Mouse (Mus musculus) neural tube, embryonic 14.5 days (tissue): ENCODE results near the gene Ip6k3. TPM values are rescaled to one million over a fixed set of nuclear protein-coding genes. Genes with fewer than 3 reads are reported as not detected.

Source experiments
- ATAC-seq: fragments of 200-750 bp; cut with Nextera tagmentation; 2 replicates; pipeline ENCODE4 v1.8.0; 2017; ENCODE audit warnings: low read depth, mild to moderate bottlenecking, moderate TSS enrichment, moderate library complexity
- H3K27ac ChIP-seq: fragments of 300-500 bp; sonication (generic); 2 replicates; pipeline ENCODE4 v1.5.1; 2014; ENCODE audit warnings: low read depth, mild to moderate bottlenecking, control low read depth, low read length, moderate library complexity, mixed read lengths
- H3K27me3 ChIP-seq: fragments of 300-500 bp; sonication (generic); 2 replicates; pipeline ENCODE4 v1.6.1; 2014; ENCODE audit warnings: low read length; ENCODE audit not compliant: control insufficient read depth, insufficient read depth
- H3K36me3 ChIP-seq: fragments of 300-500 bp; sonication (generic); 2 replicates; pipeline ENCODE4 v1.6.1; 2014; ENCODE audit warnings: low read length, mixed read lengths; ENCODE audit not compliant: control insufficient read depth, insufficient read depth
- H3K4me1 ChIP-seq: fragments of 300-500 bp; sonication (generic); 2 replicates; pipeline ENCODE4 v1.6.1; 2014; ENCODE audit warnings: low read length; ENCODE audit not compliant: control insufficient read depth, insufficient read depth
- H3K4me2 ChIP-seq: fragments of 300-500 bp; sonication (generic); 2 replicates; pipeline ENCODE4 v1.6.1; 2014; ENCODE audit warnings: mild to moderate bottlenecking, low read depth, low read length, control low read depth
- H3K4me3 ChIP-seq: fragments of 300-500 bp; sonication (generic); 2 replicates; pipeline ENCODE4 v1.5.1; 2014; ENCODE audit warnings: low read depth, low read length, control low read depth, mixed read lengths
- H3K9ac ChIP-seq: fragments of 300-500 bp; sonication (generic); replicated peaks from 2 replicates; pipeline ENCODE4 v1.6.1; 2014; ENCODE audit warnings: low read depth, mild to moderate bottlenecking, control low read depth, low read length, mixed read lengths
- H3K9me3 ChIP-seq: fragments of 300-500 bp; sonication (generic); 2 replicates; pipeline ENCODE4 v1.6.1; 2016; ENCODE audit warnings: low read length; ENCODE audit not compliant: control insufficient read depth
- WGBS: fragments of 180-500 bp; shearing (Covaris S2); extraction: QIAGEN DNeasy Blood & Tissue Kit; methylation state at CpG from one replicate; pipeline ENCODE4 v1.1.7; 2014; 5-methylcytosine and 5-hydroxymethylcytosine counted together
- polyA plus RNA-seq: library from polyadenylated mRNA; unstranded; fragments of >200 nt; fragmentation: Nextera tagmentation; extraction: Ambion mirVana; gene quantifications from 2 replicates; pipeline ENCODE4 v1.2.1, GENCODE M21; 2014

The Ip6k3 gene
- polyA plus RNA-seq, 1 experiment from 2014 or later = 0.62 TPM

- ATAC-seq = peak; percentile 54
- no peak overlapping the region for H3K9ac ChIP-seq
These were observed 2.4 kb downstream of the Ip6k3 start for GRCm38 (mm10) chr17:27165054-27165773.

GRCm38 (mm10) chr17:27160905-27161304 is 6.7 kb downstream of the Ip6k3 start:
- 71% methylated on average over 4 of the region's 4 CpGs for WGBS
- H3K27me3 ChIP-seq = no peaks in the 10 kb centered on the region
- H3K4me2 ChIP-seq = no peak overlapping the region
- H3K9me3 ChIP-seq = no peaks in the 10 kb centered on the region
- H3K4me1 ChIP-seq = peaks cover 10% of the 10 kb centered on the region; the same call in 1 of the 2 replicates
- ATAC-seq = no peak
- no peaks in the 10 kb centered on the region for H3K36me3 ChIP-seq
- H3K27ac ChIP-seq = no peak overlapping the region
- H3K4me3 ChIP-seq = no peak overlapping the region
- H3K9ac ChIP-seq = no peak overlapping the region

More at GRCm38 (mm10) chr17:27165054-27165773, 2.4 kb downstream of the Ip6k3 start:
- WGBS = 36% methylated on average over 8 of the region's 8 CpGs
- Histone ChIP-seq H3K36me3 (no peaks in the 10 kb centered on the region), H3K27ac (0 out of 2 replicates have a peak overlapping the region, but pooled peaks have one; percentile 23), H3K9me3 (no peaks in the 10 kb centered on the region), H3K4me2 (0 out of 2 replicates have a peak overlapping the region, but pooled peaks have one; percentile 4), H3K27me3 (no peaks in the 10 kb centered on the region), H3K4me3 (no peak overlapping the region), H3K4me1 (peaks cover 10% of the 10 kb centered on the region; the same call in 1 of the 2 replicates)

DNA sequence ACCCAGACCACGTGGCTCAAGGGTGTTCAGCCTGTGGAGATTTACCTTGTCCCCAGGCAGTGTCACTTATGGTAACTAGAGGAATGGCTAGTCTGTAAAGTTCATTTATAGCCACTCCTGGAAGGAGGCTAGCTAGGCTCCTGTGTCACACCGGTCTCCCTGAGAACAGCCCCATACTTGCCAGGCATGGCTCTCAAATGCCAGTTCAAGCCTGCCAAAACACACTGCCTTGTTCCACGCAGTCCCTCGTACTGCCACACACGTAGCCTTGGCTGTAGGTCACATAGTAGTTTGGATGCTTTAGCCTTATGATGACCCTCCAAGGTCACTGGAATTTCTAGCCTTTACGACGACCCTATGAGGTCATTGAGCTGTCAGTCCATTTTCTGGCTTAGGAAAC is 8.4 kb downstream of the Ip6k3 start:
- Histone ChIP-seq H3K27ac (no peak overlapping the region), H3K4me3 (no peak overlapping the region), H3K27me3 (no peaks in the 10 kb centered on the region), H3K36me3 (no peaks in the 10 kb centered on the region), H3K4me1 (peaks cover 6% of the 10 kb centered on the region; the same call in 1 of the 2 replicates), H3K9me3 (no peaks in the 10 kb centered on the region), H3K9ac (no peak overlapping the region), H3K4me2 (no peak overlapping the region)
- ATAC-seq = no peak
- WGBS = 83% methylated on average over 7 of the region's 7 CpGs

DNA sequence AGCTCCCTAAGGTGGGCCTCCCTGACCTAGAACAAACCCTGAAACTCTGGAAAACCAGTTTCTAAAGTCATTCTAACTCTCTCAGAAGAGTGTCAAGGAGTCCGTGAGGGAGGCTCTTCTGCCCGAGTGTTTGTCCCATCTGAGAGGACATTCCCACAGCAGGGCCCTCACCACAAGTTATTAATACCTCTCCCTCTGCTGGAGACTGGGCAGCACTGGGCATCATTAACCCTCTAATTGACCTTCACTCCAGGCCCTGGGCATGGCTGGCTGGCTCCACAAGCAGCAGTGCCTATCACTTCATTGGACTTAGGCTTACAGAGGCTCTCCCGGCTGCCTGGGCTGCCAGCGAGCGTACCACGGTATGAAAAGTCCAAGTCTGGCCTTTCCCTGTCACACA is 9.2 kb downstream of the Ip6k3 start:
- H3K27me3 ChIP-seq = no peaks in the 10 kb centered on the region
- H3K4me3 ChIP-seq = no peak overlapping the region
- no peak for ATAC-seq
- no peak overlapping the region for H3K4me2 ChIP-seq
- H3K27ac ChIP-seq = no peak overlapping the region
- WGBS = 91% methylated on average over 6 of the region's 6 CpGs
- H3K36me3 ChIP-seq = no peaks in the 10 kb centered on the region
- no peak overlapping the region for H3K9ac ChIP-seq
- peaks cover 10% of the 10 kb centered on the region; the same call in 1 of the 2 replicates for H3K4me1 ChIP-seq
- no peaks in the 10 kb centered on the region for H3K9me3 ChIP-seq

DNA sequence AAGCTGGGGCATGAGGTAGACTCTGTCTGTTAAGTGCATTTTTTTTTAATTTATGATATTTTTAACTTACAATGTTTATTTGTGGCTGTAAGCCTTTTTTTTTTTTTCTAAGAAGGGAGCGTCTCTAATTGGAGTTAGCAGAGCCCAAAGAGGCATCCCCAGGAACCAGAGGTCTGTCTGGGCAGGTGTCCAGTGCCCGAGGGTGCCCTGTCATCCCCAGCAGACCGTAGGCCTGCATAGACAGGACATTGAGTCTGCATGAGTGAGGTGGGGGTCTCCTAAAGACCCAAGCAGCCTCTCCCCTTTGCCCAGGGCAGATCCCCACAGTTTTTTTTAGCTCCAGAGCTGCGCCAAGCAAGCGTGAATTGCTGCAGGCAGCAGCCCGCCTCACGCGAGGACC is 11.8 kb downstream of the Ip6k3 start:
- Histone ChIP-seq H3K4me2 (no peak overlapping the region), H3K36me3 (no peaks in the 10 kb centered on the region), H3K4me1 (peaks cover 8% of the 10 kb centered on the region; the same call in 1 of the 2 replicates), H3K4me3 (no peak overlapping the region), H3K9ac (no peak overlapping the region), H3K27me3 (no peaks in the 10 kb centered on the region), H3K27ac (no peak overlapping the region), H3K9me3 (no peaks in the 10 kb centered on the region)
- 63% methylated on average over 8 of the region's 8 CpGs for WGBS
- no peak for ATAC-seq

DNA sequence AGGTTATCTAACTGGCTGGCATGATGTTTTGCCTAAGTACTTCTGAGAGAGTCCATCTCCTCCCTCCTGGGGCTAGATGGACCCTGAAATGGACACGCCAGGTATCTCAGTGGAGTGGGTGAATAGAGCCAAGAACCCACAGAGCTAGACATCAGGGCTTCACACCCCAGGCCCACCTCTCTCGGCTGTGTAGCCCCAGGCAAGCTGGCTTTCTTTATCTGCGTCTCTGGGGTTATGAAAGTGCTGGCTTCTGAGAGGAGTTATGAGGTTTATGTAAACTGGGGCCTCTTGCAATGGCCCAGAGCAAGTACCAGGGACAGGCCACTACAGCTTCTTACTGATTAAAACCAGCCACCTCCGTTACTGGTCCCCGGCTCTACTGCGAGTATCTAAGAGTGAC is 12.7 kb downstream of the Ip6k3 start:
- Histone ChIP-seq H3K4me2 (no peak overlapping the region), H3K9ac (no peak overlapping the region), H3K27ac (no peak overlapping the region), H3K4me3 (no peak overlapping the region), H3K36me3 (no peaks in the 10 kb centered on the region), H3K9me3 (no peaks in the 10 kb centered on the region), H3K27me3 (no peaks in the 10 kb centered on the region), H3K4me1 (peaks cover 11% of the 10 kb centered on the region; the same call in 1 of the 2 replicates)
- WGBS = 75% methylated on average over 6 of the region's 6 CpGs
- no peak for ATAC-seq

GRCm38 (mm10) chr17:27154256-27154655 is 13.3 kb downstream of the Ip6k3 start:
- Histone ChIP-seq H3K9ac (no peak overlapping the region), H3K4me3 (no peak overlapping the region), H3K27ac (no peak overlapping the region), H3K27me3 (no peaks in the 10 kb centered on the region), H3K4me1 (peaks cover 11% of the 10 kb centered on the region; the same call in 1 of the 2 replicates), H3K36me3 (no peaks in the 10 kb centered on the region), H3K9me3 (no peaks in the 10 kb centered on the region), H3K4me2 (no peak overlapping the region)
- no peak for ATAC-seq
- 82% methylated on average over 14 of the region's 14 CpGs for WGBS

- no peak overlapping the region for H3K27ac ChIP-seq
- 59% methylated on average over 9 of the region's 9 CpGs for WGBS
- peaks cover 13% of the 10 kb centered on the region; the same call in 1 of the 2 replicates for H3K4me1 ChIP-seq
These were observed 13.8 kb downstream of the Ip6k3 start for GRCm38 (mm10) chr17:27153773-27154193.

DNA sequence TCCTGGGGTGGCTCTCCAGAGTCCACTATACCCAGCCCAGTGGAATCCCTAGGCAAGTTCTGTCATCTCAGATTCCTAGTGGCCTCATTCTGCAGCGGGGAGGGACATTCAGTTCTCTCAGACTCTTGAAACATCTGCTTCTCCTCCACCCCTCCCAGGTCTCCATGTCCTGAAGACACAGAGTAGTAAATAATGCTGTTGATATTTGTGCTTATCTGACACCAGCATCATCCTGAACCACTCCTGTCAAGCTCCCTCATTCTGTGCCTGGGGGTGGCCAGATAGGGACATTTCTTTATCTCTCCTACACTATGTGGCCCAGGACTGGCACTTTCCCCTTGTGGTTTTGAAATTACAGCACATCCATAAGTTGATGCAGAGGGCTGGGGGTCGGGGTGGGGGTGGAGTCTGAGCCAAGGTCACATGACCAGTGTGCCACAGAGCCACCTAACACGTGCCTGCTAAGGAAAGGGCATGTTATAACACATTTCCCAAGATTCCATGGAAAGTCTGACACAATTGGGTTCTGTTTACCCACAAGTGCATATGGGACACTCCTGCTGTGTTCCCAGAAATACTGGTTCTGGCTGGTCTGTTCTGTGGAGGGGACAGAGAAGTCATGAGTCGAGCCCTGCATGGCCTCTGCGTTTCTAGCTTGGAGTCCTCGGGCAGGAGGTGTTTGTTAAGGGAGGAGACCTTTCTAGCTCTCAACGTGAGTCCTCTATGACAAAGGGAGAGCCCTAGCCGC is 14.4 kb downstream of the Ip6k3 start:
- Histone ChIP-seq H3K27me3 (no peaks in the 10 kb centered on the region), H3K27ac (no peak overlapping the region), H3K9me3 (no peaks in the 10 kb centered on the region), H3K9ac (no peak overlapping the region), H3K36me3 (no peaks in the 10 kb centered on the region), H3K4me1 (peaks cover 17% of the 10 kb centered on the region; the same call in 1 of the 2 replicates), H3K4me3 (no peak overlapping the region), H3K4me2 (no peak overlapping the region)
- ATAC-seq = no peak
- 64% methylated on average over 8 of the region's 8 CpGs for WGBS

More at GRCm38 (mm10) chr17:27153773-27154193, 13.8 kb downstream of the Ip6k3 start:
- no peaks in the 10 kb centered on the region for H3K36me3 ChIP-seq
- no peak overlapping the region for H3K4me2 ChIP-seq
- ATAC-seq = no peak
- no peak overlapping the region for H3K4me3 ChIP-seq
- H3K9me3 ChIP-seq = no peaks in the 10 kb centered on the region
- no peak overlapping the region for H3K9ac ChIP-seq
- no peaks in the 10 kb centered on the region for H3K27me3 ChIP-seq
